Mouse (Mus musculus): ENCODE results near the gene Ripor3.

The Ripor3 gene

DNA sequence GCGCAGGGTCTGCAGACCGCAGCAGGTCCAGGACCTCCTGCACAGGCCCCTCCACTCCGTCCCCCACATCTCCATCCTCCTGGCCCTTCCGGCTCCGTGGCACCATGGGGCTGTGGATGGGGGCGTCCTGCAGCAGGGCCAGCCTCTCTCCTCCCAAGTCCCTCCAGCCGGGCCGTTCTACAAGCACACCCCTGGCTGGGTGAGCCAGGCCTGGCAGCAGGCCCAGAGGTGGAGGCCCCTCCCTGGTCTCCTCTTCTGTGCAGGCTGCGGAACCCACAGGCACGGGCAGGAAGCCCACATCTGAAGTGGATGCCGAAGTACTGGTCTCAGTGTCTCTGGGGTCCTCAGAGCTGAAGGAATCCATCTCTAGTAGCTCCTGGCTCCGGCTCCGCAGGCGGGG lies 21.1 kb downstream of the Ripor3 start:
- DNase-seq (ENCODE audit: low spot score in 2 of 2) = no peak

DNA sequence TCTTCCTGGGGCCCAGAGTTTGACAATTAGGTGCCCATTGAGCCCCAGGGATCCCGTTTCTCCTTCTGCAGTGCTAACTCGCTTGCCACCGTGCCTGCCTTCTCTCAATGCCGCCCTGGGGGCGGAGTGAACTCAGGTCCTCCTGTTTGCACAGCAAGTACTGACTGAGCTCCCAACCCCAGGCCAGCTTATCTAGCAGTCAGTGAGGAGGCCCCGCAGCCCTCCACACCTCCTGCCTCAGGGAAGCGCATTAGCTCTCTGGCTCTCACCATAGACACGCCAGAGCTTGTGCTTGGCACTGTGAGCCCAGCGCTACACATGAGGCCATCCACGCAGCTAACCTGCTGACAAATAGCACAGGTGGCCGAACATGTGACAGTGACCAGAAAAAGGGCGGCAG lies 22.8 kb downstream of the Ripor3 start:
- no peak for DNase-seq (ENCODE audit: low spot score in 2 of 2)

DNA sequence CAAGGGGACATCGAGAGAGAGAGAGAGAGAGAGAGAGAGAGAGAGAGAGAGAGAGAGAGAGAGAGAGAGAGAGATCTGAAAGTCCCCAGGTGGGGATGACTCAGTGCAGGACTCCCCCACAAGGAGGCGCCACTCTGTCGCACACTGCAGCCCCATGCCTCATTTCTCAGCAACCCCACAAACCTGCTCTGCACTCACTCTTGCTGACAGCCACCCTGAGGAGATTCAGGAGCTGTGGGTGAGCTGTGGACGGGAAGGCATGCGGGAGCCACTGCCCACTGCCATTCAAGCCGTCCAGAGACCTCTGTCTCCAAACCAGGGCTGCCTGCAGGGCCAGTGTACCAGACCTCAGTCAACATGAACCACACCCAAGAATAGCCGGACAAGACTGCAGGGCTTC lies 23.7 kb downstream of the Ripor3 start:
- peak in 1 of 2 experiments; percentile 53 for DNase-seq (ENCODE audit: low spot score in 2 of 2)

DNA sequence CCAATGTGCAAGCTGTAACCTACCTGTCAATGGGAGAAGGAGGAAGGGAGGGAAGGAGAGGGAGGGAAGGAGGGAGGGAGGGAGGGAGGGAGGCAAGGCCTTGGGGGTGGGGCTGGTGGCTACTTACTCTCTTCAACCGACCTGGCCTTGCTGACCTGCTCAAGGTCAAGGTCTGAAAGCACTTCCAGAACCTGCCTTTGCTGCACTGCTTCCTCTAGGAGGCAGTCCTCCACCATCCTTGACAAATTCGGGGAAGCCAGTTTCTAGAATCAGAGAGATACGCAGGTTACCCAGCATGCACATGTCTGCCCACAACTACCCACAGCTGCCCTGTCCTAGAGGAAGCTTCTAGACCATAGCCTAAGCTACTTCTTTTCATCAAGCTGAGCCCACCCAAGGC lies 25.5 kb downstream of the Ripor3 start:
- no peak for DNase-seq (ENCODE audit: low spot score in 2 of 2)

DNA sequence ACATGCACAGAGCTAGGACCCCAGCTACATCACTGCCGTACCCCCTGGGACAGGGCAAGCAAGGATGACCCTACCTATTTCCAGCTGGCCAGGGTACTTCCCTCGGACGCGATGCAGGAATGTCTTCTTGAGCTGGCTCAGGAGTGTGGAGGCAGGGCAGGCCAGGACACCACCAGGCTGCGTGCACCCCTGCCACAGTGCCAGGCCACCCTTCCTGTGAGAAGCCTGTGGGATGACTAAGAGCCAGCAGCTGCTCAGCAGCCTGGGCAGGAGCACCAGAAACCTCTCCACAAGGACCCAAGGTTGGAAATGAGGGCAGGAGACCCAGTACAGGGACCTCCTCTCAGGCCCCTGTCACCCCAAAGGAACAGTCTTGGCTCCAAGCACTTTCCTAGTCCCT lies 26.0 kb downstream of the Ripor3 start:
- no peak for DNase-seq (ENCODE audit: low spot score in 2 of 2)

DNA sequence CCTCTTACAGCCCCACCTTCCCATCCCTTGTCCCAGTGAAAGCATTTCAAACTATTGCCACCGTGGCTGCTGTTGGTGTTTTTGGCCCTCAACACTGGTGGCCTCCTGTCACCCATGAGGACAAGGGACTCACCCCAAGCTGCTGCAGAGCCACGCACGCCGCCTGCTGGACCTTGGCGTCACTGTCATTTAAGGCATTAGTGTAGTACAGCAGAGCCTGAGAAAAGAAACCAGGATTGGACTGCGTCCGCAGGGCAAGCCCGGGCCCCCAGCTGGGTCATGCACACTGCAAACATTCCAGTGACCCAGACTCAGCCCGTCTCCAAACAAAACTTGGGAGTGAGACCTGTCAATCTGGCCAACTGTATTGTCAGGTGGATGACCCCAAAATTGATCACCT lies 27.8 kb downstream of the Ripor3 start:
- DNase-seq (ENCODE audit: low spot score in 2 of 2) = no peak

DNA sequence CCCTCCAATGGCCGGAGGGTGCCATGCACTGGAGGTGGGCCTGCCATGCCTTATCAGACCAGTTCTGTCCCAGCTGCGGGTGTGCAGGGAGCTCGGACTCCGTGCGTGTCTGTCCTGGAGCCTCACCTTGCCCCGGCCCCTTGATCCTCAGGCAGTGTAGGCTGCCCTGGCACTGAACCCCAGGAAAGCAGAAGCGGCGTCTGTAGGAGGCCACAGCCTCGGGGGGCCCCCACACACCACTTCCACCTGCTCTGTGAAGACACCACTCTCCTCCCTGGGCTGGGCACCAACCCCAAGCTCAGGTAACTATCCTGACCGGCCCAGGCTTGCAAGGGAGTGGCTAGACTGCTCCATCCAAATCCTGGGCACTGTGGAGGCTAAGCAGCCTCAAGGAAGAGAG lies 30.0 kb downstream of the Ripor3 start:
- DNase-seq (ENCODE audit: low spot score in 2 of 2) = no peak

DNA sequence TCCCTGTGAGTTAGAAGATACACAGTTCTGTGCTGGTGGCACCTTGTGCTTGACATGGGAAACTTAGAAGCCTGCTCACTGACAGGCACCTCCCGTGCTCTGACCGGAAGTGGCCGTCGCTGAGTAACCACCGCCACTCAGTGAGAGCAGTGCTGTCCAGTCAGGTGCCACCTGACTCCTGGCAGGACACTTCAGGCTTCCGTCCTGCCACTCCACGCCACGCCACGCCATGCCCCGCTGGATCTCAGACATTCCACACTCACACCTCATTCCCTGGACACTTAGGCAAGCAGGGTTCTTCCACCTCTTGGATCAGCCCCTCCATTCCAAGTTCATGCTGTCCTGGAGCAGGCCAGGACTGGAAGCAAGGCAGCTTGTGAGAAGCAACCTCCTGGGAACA lies 32.1 kb downstream of the Ripor3 start:
- DNase-seq (ENCODE audit: low spot score in 2 of 2) = no peak

DNA sequence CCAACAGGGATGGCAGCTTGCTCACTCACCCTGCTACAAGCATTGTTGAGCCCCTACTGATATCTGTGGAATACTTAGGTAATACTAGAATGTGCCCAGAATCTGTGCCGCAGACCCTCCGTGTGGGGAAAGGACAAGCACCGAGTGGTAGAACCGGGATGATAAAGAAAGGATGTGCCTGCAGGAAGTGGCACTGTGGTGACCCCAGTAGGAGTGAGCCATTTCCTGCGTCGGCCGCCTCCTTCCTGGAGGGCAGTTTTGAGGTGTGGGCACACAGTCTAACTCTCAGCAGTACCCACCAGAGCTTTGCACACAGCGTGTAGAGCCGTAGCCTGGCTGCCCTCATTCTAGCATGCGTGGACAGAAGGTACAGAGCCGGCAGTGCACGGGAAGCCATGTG lies 34.7 kb downstream of the Ripor3 start:
- DNase-seq (ENCODE audit: low spot score in 2 of 2) = no peak

DNA sequence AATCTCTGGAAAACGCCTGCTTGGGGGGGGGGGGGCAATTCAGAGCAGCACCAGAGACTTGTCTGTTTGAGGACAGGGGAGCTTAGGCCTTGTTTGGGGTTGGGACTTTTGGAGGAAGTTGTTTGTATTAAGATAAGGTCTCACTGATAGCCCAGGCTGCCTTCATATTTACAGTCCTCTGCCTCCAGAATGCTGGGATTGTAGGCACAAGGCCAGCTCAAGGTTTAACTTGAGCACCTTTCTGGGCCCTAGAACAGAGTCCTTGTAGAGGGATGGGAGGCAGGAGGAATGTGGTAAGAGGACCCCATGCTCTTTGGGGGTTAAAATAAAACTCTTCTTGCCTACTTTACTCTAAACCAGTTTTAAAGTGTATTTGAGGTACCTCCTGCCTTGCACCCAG lies 37.6 kb downstream of the Ripor3 start:
- DNase-seq (ENCODE audit: low spot score in 2 of 2) = no peak

DNA sequence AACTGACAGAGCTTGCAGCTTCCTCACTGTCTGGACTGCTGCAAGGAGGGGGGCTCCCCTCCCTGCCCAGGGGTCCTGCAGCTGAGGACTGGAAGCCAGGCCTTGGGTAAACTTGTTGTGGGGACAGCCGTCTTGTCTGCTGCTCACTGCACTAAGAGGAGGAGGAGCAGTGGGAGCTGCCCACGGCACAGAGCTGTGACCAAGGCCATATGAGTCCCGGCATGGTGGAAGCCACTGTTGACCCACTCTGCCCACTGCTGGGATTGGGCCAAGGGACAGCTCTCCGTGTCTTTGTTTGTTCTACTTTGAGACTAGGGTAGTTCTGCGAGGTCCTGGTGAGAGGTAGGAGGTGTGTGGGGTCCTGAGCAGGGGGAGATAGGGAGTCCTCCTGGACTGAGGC lies 38.3 kb downstream of the Ripor3 start:
- no peak for DNase-seq (ENCODE audit: low spot score in 2 of 2)

DNA sequence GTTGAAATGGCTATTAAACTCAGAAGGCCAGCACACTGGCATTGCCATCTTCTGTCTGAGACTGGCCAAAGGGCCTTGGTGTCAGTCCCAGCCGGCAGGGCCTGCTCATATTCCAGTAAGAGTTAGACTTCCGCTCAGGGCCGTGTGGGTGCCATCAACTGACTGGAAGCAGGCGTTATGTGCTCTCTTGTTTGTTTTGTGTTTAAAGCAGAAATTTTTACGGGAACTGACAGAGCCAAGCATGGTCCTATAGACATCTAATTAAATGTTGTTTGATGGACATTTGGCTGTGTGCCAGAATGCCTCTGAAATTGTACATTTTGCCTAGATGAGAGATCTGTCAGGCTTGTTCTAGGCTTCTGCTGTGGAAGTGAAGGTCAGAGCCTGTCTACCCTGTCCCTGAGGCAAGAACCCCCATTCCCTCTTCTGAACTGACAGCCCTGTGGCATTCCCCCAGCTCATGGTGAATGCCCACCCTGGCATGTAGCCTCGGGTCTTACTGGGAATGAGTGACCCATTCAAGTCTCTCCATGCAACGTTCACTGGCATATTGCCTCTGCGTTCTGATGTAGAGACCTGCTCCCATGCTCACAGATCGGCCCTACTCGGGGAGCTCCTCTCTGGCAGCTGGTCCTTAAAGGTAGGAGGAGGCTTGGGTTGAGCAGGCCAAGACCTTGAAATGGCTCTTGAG lies 40.4 kb downstream of the Ripor3 start:
- no peak for DNase-seq (ENCODE audit: low spot score in 2 of 2)

DNA sequence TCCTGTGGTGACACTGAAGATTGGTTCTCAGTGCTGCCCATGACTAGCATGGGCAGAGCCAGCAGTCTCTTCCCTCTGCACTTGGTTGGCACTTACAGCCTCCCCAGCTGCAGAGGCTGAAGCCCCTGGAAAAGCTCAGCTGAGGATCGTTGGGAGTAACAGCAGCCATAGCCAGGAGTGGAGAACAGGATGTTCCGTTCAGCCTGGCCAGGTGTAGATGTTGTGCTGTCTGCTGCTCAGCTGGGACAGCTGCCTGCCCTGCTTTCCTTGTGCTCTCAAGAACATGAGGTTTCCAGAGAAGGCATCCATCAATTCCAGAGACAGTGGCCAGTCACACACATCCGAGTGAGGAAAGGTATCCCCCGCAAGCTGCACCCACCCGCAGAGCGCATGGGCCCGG lies 41.9 kb downstream of the Ripor3 start:
- no peak for DNase-seq (ENCODE audit: low spot score in 2 of 2)

DNA sequence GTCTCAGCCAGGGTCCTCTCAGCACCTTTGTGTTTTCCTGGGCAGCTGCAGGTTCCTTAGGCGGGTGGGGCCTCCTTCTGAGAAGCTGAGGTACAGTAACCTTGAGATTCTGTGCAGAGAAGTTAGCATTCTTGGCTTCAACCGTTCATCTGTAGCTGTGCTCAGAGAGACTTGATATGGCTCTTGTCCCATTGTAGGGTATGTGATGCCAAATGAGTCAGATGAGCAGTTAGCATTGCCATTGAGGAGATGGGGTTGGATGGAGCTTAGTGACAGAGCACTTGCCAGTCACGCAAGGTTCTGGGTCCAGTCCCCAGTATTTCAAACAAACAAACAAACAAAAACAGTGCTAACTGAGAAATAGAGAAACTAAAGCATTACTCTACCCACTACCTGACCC lies 44.5 kb downstream of the Ripor3 start:
- no peak for DNase-seq (ENCODE audit: low spot score in 2 of 2)

DNA sequence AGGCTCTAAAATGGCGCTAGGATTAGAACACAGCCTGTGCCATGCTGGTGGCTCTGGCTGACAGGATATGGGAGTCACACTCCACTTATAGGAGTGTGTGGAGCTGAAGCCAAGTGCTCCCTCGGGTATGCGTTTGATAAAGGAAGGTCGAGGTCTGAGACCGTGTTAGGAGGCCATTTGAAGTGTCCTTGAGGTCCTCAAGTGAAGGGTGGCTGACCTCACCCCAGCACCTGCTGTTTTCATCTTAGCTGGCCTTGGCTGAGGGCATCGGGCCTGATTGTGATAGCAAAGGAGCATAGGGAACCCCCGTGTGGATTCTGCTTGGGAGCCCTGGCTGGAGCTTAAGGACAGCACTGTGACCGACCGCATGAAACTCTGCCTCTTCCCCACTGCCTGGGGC lies 46.1 kb downstream of the Ripor3 start:
- no peak for DNase-seq (ENCODE audit: low spot score in 2 of 2)

DNA sequence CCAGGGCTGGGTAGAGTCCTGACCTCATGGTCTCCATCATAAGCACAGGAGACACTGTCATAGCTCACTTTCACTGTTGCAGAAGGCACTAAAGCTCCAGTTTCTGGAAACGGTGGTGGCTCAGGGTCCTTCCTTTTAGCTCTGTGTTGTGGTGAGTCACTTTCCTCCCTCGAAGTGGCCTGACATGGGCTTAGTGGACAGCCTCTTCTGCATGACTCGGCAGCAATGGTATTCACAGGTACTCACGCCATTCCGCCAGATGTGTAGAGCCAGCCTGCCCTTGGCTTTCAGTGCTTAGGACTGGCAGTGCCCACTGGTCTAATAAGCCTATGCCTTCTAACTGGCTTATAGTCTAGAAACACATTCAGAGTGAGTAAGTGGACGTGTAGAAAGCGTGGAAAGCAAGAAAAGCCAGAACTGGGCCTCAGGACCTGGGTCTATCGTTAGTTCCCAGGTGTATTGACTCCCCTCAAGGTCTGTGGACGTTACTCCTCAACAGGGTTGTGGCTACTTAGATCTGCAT lies 46.6 kb downstream of the Ripor3 start:
- no peak for DNase-seq (ENCODE audit: low spot score in 2 of 2)

DNA sequence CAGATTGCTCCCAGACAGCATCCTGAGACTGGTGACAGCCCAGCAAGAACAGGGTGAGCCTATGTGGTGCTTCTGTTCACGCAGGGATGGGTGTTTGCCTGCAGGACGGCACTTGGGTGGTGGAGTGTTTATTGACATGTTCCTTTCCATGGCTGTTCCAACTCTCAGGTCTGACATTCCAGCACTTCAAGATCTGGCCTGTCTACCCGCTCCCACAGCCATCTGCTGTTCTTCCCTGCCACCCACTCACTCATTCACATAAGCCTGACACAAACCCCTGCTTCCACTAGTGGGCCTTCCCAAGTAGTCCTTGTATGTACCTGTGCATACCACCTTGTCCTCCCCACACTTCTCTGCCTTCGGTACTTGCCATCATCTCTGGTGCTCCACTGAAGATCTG lies 47.2 kb downstream of the Ripor3 start:
- DNase-seq (ENCODE audit: low spot score in 2 of 2) = no peak

DNA sequence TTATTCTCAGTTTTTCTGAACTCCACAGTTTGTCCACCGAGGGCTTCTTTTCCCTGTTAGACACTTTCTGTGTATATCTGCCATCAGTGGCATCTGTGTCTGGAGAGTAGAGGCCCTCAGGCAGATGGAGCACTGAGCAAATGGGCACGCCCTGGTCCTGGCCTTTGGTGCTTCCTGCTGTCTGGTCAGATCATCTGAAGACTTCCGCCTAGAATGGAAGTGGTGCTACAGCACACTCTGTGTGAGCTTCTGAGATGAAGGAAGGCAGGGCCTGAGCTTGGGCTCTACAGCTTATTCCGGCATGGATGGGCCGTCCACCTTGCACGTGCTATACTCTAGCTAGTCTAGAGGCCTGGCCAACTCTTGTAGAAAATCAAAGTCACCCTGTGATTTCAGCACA lies 48.1 kb downstream of the Ripor3 start:
- no peak for DNase-seq (ENCODE audit: low spot score in 2 of 2)

DNA sequence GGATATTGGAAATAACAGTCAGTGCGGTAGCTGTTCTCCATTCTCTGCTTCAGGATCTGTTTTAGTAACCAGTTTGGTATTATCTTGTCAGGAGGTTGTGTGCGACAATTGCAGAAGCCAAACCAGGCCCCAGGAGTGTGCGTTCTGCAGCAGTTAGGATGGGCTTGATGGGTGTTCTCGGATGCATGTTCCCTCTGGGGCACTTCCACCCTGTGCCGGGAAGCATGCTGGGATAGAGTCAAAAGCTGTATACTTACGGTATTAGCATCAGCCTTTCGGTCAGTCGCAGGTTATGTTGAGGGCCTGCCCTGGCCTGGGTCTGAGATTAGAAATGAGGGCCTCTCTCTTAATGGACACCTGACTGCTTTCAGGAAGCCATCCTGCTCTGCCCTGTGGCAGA lies 49.8 kb downstream of the Ripor3 start:
- DNase-seq (ENCODE audit: low spot score in 2 of 2) = no peak

DNA sequence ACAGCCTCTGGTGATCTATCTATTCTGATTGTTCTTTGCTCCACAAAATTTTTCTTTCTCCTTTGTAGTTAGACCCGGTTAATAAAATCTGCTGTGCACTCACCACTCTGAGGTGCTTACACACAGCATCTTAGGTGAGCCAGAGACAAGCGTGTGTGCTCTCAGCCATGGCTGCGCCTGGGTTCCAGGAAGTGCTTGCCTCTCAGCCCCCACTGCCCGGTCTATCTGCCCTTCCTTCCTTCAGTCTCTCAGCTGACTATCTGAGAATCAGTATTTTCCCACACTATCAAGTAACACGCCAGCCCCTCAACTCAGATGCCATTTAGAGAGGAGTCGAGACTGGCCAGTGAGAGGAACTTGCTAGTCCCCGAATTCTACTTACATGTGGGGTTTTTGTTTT lies 50.4 kb downstream of the Ripor3 start:
- DNase-seq (ENCODE audit: low spot score in 2 of 2) = no peak

DNA sequence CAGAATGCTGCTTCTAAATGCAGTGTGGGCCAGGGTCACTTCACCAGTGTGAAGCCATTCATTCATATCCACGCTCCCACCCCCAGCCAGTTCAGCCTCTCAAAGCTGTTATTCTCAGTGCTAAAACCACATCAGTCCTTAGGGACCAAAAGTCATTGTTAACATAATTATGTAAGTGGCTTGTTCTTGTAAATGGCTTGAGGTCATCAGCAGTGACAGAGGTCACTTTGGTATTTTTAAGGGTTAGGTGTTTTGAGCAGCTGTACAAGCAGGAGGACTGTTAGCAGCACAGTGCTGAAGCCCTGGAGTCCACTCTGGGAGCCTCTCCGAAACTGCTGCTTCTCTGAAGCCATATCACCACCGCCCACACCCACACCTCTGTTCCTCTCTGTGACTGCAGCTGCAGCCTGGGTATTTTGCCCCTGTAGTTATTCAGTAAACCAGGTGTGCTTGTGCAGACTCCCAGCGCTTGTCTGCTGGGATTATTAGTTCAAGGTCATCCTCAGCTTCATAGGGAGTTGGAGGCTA lies 51.0 kb downstream of the Ripor3 start:
- peak; percentile 38 to 39 for DNase-seq (ENCODE audit: low spot score in 2 of 2)

DNA sequence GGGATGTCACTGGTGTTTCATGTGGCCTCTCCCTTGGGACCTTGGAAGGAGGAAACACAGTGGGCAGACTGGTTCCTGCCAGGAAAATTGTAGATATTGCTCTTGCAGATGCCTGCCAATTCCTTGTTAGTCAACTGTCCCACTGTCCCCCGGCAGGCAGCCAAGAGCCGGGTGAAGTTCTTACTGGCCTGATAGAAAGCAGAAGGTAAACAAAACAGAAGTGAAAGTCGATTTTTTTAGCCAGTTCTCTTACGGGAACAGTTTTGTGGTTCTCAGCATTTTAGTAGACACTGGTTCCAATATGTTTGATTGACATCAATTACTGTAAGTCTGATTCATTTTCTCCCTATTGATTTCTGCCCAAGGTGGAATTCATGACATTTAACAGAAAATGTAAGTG lies 51.6 kb downstream of the Ripor3 start:
- peak in 1 of 2 experiments; percentile 45 for DNase-seq (ENCODE audit: low spot score in 2 of 2)

DNA sequence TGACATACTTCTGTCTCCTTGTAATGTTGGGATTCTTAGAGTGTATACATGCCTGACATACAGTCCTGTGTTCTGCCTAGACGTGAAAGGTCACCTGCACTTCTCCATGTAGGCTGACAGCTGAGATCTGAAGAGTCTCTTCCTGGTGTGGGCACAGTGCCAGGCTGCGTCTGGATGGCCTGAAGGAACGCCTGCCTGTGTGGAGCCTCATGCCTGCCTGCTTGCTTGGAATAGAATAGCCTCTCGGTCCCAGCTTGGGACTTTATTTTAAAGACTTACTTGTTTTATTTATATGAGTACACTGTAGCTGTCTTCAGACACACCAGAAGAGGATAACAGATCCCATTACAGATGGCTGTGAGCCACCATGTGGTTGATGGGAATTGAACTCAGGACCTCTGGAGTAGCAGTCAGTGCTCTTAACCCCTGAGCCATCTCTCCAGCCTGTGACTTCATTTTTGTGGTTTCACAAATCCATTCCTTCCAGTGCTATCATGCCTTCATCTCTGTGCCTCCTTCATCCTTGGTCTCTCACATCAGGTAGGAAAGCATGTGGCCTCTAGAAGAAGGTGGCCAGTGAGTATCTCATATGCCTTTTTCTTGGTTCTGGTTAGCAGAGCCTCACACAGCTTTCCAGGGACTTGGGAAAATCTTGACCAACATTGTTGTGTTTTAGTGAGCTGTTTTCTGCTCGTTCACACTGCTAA lies 52.2 kb downstream of the Ripor3 start:
- DNase-seq (ENCODE audit: low spot score in 2 of 2) = no peak

Measured in spleen, postnatal 14 days (tissue).